Mouse (Mus musculus) liver, adult (tissue): Measurements from ENCODE around the gene Prss37.

Source experiments
- GATA4 ChIP-seq: IDR thresholded peaks from 2 replicates; pipeline ENCODE4 v1.6.1; 2014; ENCODE audit warnings: mild to moderate bottlenecking, low read length; ENCODE audit not compliant: insufficient replicate concordance

Prss37 gene

GRCm38 (mm10) chr6:40519408-40519807 is at the start of gene Prss37:
Gene Prss37 (minus strand): TSS chr6:40519508.
- TF ChIP-seq GATA4 = no peak

DNA sequence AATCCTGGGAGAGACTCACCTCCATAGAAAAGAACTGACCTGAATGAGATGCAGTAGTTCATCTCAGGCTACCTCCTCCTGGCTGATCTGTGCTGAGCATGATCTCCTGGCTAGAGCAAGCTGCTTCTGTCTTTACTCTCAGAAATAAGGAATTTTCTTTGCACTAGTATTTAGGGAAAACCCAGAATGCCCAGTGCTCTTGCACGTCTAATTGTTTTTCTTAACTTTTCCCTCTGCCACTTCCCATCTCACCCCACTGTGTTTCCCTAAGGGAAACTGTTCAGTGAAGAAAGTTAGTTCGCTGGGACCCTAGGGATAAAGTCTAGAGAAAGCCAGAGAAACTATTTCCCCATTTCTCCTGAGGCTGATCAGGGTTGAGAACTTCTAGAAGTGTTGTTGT is 35.6 kb upstream of the Prss37 start, which contains the start of gene Olfr461:
TSS of gene Olfr461 (minus strand) at position 101 of the 400 bp plus-strand sequence.
- no peak for TF ChIP-seq GATA4

- no peak for TF ChIP-seq GATA4
Measured at GRCm38 (mm10) chr6:40544690-40545089, 25.4 kb upstream of the Prss37 start.

- TF ChIP-seq GATA4 = no peak
Measured at GRCm38 (mm10) chr6:40493229-40493628, 26.1 kb downstream of the Prss37 start, which contains the start of gene Tas2r108. Gene Tas2r108 (plus strand): TSS chr6:40493529.

- TF ChIP-seq GATA4 = no peak
Measured at GRCm38 (mm10) chr6:40490933-40491332, 28.4 kb downstream of the Prss37 start, which contains the start of gene Tas2r137. Gene Tas2r137 (plus strand): TSS chr6:40491233.

GRCm38 (mm10) chr6:40482318-40482717 is 37.0 kb downstream of the Prss37 start:
- TF ChIP-seq GATA4 = no peak

GRCm38 (mm10) chr6:40479705-40480104 is 39.6 kb downstream of the Prss37 start:
- no peak for TF ChIP-seq GATA4

DNA sequence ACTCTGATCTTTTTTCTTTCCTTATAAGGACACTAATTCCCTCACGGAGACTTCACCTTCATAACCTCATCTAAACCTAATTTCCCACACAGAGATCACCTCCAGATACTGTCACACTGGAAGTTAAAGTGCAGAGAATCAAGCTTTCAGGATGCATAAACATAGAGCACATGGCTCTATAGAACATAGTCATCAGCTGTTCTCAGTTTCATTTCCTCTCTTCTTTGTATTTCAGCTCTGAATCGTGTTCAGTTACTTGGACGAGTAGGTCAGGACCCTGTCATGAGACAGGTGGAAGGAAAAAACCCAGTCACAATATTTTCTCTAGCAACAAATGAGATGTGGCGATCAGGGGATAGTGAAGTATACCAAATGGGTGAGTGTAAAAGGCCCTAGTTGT is 43.2 kb downstream of the Prss37 start:
- TF ChIP-seq GATA4 = no peak

DNA sequence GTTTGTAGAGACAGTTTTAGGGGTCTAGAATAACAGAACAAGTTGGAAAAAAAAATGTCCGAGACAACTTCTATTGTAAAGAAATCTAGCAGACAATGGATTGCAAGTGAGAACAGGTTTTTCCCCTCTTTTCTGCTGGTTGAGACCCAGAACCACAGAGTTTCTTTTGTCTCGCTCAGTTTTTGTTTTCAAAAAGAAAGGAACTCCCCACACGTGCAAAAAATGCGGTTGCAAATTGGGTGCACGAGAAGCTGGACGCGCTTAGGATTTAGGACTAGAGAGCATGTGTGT is 47.6 kb downstream of the Prss37 start:
- no peak for TF ChIP-seq GATA4

GRCm38 (mm10) chr6:40470916-40471719 is 48.2 kb downstream of the Prss37 start, which contains the start of gene Ssbp1:
Gene Ssbp1 (plus strand): TSS chr6:40471352.
- peak; percentile 55; the same call in 1 of the 2 replicates for TF ChIP-seq GATA4

- TF ChIP-seq GATA4 = no peak
Measured at GRCm38 (mm10) chr6:40465710-40466109, 53.6 kb downstream of the Prss37 start.
